Mouse (Mus musculus) urinary bladder, postnatal 14 days (tissue): ENCODE measurements at regions not wholly inside any gene's neighbourhood (a gene's known extent, or its start where the extent isn't known, plus 50 kb on each side); places are given as distances from the start of the nearest gene placed in this dataset.

Experiments
- DNase-seq: peaks from one replicate; pipeline ENCODE4 v3.0.0; 2021; ENCODE audit warnings: low spot score

GRCm38 (mm10) chr5:111789904-111790303 is 56.2 kb downstream of the Gm26897 start:
- no peak for DNase-seq

GRCm38 (mm10) chr5:111790527-111790926 is 56.8 kb downstream of the Gm26897 start:
- DNase-seq = peak; percentile 60

- DNase-seq = no peak
Observed at GRCm38 (mm10) chr5:111791089-111791561, 57.4 kb downstream of the Gm26897 start.

DNA sequence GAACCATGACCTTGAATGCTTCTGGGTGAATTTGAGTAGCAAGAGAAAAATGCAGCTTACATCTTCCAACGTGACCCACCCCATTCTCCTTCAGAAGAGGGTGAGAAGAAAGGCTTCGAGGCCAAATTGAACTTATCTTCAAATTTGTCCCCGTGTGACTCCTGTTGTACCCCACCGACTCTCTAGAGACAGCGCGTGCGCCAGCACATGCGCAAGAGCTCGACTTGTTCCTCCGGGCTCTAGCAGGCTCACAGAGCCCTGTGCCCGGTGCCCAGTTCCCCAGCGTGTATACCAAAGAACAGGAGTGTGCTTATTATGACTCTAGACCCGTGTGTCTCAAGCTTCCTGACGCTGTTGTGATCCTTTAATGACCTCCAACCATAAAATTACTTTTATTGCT is 59.0 kb downstream of the Gm26897 start:
- DNase-seq = no peak

GRCm38 (mm10) chr5:111793178-111793577 is 59.5 kb downstream of the Gm26897 start:
- no peak for DNase-seq

DNA sequence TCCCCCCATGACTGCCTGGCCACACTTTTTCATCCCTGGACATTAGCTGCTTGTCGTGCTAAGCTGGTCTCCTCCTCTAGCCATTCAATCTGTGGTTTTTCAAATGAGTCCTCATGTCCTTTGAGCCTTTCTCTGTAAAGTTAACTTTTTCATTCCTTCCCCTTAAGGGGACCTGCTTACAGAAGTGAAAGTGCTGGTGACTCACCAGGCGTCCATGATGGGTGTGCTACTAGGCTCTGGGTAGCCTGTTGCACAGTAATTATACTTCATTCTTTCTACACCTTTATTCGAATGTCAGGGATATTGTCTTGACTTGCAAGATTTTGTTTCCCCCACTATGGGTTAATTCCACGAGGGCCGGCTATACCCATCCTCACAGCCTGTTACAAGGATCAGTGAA is 63.2 kb downstream of the Gm26897 start:
- no peak for DNase-seq

DNA sequence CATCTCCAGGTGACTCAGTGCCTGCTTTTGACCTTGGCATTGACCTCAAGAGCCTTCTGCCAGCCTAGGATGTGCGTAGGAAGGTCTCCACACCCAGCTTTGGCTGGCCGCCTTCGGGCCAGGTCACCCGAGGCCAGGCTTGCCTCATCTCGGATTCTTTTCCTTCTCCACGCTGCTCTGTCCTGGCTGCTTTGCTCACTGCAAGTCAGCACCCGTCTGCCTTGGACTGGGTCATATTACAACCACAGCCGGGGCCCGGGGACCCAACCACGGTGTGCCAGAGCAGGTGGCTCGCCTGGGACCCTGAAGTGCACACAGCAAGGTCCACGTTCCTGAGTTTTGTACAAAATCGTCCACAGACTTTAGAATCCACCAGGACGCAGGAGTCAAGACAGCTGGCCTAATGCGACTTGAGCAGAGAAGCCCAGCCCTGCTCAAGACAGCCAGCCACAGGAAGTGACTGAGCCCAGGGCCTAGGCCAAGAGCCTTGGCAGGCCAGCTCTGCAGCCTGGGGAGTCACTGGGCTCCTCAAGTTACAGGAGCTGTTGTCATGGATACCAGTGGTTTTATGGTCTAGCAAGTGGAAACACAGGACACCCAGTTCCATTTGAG is 66.1 kb downstream of the Gm26897 start:
- peak; percentile 79 for DNase-seq

- DNase-seq = no peak
Observed at GRCm38 (mm10) chr5:111800511-111800910, 66.8 kb downstream of the Gm26897 start.

DNA sequence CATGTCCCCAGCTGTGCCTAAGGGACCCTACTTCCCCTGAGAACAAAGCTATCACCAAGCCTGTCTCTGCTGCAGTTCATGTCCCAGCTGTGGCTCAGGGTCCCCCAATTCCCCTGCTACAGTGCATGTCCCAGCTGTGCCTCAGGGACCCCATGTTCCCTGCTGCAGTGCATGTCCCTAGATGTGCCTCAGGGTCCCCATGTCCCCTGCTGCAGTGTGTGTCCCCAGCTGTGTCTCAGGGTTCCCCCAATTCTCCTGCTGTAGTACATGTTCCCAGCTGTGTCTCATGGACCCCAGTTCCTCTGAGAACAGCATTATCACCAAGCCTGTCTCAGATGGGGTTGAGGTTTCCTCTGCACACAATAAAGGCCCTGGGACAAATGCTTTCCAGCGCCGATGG is 67.3 kb downstream of the Gm26897 start:
- no peak for DNase-seq

DNA sequence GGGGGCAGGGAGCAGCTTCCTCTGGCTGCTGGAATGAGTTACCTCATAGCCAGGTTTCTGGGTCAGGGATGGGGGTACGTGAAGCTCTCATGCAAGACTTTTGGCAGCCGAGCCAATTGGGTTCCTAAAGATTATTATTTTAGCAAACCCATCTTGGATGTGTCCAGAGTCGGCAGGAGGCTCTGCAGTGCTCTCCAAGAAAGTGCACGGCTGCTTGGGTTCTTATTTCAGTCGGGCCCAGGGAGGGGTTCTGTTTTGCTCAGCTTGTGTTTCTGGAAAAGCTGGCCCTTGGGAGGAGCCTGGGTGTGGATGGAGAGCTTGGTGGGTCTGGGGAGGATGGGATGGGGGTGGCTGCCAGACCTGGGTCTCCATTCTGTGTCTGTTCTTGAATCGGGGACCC is 70.8 kb downstream of the Gm26897 start:
- peak; percentile 53 for DNase-seq

- DNase-seq = no peak
Observed at GRCm38 (mm10) chr5:111805150-111805549, 71.4 kb downstream of the Gm26897 start.

DNA sequence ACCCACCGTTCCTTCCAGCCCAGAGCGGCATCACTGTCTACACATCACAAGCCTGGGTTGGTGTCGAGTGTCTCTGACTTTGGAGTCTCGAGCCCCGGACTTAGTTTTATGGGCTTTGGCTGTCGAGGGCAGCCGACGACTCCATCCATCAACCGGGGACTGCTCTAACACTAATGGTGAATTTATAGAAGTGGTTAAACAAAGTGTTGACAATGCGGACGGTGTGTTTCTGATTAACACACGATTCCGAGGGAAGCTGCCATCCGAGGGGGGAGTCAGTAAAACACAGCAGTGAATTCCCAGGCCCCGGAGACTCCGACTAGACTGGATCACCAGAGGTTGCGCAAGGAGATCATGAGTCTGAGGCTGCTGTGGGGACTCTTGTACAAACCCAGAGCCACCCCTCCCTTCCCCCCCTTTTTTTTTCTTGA is 72.1 kb downstream of the Gm26897 start:
- peak; percentile 47 for DNase-seq

- DNase-seq = peak; percentile 53
Observed at GRCm38 (mm10) chr5:111810079-111810808, 76.5 kb downstream of the Gm26897 start.

GRCm38 (mm10) chr5:111812581-111812980 is 78.9 kb downstream of the Gm26897 start:
- DNase-seq = peak; percentile 43

DNA sequence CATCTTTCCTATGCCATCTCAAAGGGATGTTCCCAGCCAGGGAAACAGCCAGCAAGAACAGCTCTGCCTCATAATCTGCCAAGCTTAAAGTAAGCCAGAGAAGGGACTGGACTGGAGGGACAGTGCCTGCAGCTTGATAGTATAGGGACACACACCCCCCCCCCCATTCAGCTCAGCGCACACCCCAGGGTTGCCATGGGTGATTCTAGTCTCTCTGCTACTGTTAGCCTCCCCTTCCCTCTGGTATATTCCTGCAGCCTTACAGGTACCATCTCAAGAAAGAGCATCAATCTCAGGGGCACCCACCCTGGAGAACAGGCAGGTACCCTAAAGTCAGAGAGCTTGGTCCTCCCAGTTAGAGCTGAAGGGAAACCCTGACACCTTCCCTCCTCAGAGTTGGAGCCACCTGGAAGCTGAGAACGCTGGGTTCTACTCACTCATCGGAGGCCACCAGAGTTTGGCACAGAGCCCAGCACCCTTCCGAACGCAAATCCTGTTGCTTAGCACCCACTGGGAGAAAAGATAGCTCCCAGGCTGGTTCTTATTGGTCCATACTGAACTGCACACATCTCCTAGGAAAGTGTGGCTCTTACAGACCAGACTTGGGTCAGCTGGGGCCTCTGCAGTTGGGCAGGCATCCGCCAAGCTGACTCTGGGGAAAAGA is 79.5 kb downstream of the Gm26897 start:
- DNase-seq = no peak

GRCm38 (mm10) chr5:111814893-111815760 is 81.4 kb downstream of the Gm26897 start:
- DNase-seq = no peak

GRCm38 (mm10) chr5:111820963-111821362 is 87.2 kb downstream of the Gm26897 start:
- DNase-seq = no peak

DNA sequence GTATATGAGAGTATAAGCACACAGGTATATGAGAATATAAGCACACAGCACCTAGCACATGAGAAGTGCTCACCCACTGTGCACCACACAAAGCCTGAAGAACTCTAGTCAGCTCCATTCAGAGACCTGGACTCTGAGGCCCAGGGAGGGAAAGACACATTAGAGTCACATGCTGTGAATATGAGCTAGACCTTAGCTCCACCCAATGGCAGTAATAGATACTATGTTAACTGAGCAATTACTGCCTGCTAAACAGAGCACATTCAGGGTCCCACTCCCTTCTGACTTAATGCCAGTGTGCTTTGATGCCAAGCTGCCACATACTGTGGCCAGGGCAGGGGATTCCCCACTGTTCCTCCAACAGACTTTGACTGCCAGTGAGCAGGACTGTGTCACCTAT is 89.2 kb downstream of the Gm26897 start:
- no peak for DNase-seq

GRCm38 (mm10) chr5:111823420-111823819 is 89.7 kb downstream of the Gm26897 start:
- no peak for DNase-seq

- no peak for DNase-seq
Observed at GRCm38 (mm10) chr5:111823842-111824241, 90.1 kb downstream of the Gm26897 start.

- DNase-seq = peak; percentile 34
Observed at GRCm38 (mm10) chr5:111824600-111825130, 90.9 kb downstream of the Gm26897 start.

- DNase-seq = no peak
Observed at GRCm38 (mm10) chr5:111829891-111830290, 96.2 kb downstream of the Gm26897 start.
